Mouse (Mus musculus) 3T3-L1 (cell line): Measurements from ENCODE around the gene Syn1.
A peak's percentile ranks its signal among the peaks of the same experiment; 100 is the strongest.

Experiments
- DNase-seq: peaks from one replicate; pipeline ENCODE4 v3.0.0-alpha.2; 2015; ENCODE audit warnings: low read depth, low spot score

Syn1 gene

GRCm38 (mm10) chrX:20920844-20921364 is at the start of gene Syn1:
Gene Syn1 (minus strand): TSS chrX:20921004.
- DNase-seq: no peak

GRCm38 (mm10) chrX:20961477-20962378 is 40.9 kb upstream of the Syn1 start, which contains the start of gene Uxt:
Gene Uxt (minus strand): TSS chrX:20962017.
- peak; percentile 95 for DNase-seq

GRCm38 (mm10) chrX:20950191-20950880 is 29.5 kb upstream of the Syn1 start, which contains the start of gene Elk1:
Gene Elk1 (minus strand): TSS chrX:20950608.
- DNase-seq: peak; percentile 97

GRCm38 (mm10) chrX:20946055-20946454 is 25.3 kb upstream of the Syn1 start:
- DNase-seq: peak; percentile 80

- DNase-seq: no peak
Observed at GRCm38 (mm10) chrX:20931963-20932362, 11.2 kb upstream of the Syn1 start.

- DNase-seq: no peak
Observed at GRCm38 (mm10) chrX:20931364-20931763, 10.6 kb upstream of the Syn1 start, which contains the start of gene Cfp. Gene Cfp (minus strand): TSS chrX:20931555.

GRCm38 (mm10) chrX:20929859-20930258 is 9.1 kb upstream of the Syn1 start:
- no peak for DNase-seq

- DNase-seq: no peak
Observed at GRCm38 (mm10) chrX:20924976-20925375, 4.2 kb upstream of the Syn1 start.

GRCm38 (mm10) chrX:20923506-20923905 is 2.7 kb upstream of the Syn1 start:
- peak; percentile 61 for DNase-seq

GRCm38 (mm10) chrX:20921366-20921765 is 562 bp upstream of the Syn1 start:
- no peak for DNase-seq

- no peak for DNase-seq
Observed at GRCm38 (mm10) chrX:20920249-20920843, 458 bp downstream of the Syn1 start.

GRCm38 (mm10) chrX:20915075-20915474 is 5.7 kb downstream of the Syn1 start:
- peak; percentile 68 for DNase-seq

- no peak for DNase-seq
Observed at GRCm38 (mm10) chrX:20913726-20914125, 7.1 kb downstream of the Syn1 start.

GRCm38 (mm10) chrX:20910074-20910473 is 10.7 kb downstream of the Syn1 start:
- DNase-seq: peak; percentile 70

- no peak for DNase-seq
Observed at GRCm38 (mm10) chrX:20875241-20875640, 45.6 kb downstream of the Syn1 start.

GRCm38 (mm10) chrX:20872928-20873500 is 47.8 kb downstream of the Syn1 start:
- no peak for DNase-seq

GRCm38 (mm10) chrX:20869962-20870513 is 50.8 kb downstream of the Syn1 start, which contains the start of gene Timp1:
Gene Timp1 (plus strand): TSS chrX:20870166.
- DNase-seq: peak; percentile 95

- peak; percentile 76 for DNase-seq
Observed at GRCm38 (mm10) chrX:20869203-20869602, 51.6 kb downstream of the Syn1 start.

- peak; percentile 78 for DNase-seq
Observed at GRCm38 (mm10) chrX:20868091-20868490, 52.7 kb downstream of the Syn1 start.

- DNase-seq: peak; percentile 69
Observed at GRCm38 (mm10) chrX:20863161-20864101, 57.4 kb downstream of the Syn1 start.
